Mouse (Mus musculus) splenic B cell, adult 2 months (primary cell): ENCODE results near the gene Pibf1.

ENCODE experiments used
- DNase-seq: peaks from one replicate; pipeline ENCODE4 v3.0.0-alpha.2; 2011; ENCODE audit warnings: low read depth, low spot score
- H3K27me3 ChIP-seq: 2 replicates; pipeline ENCODE4 v1.6.1; 2012; ENCODE audit warnings: mild to moderate bottlenecking, low read length, moderate library complexity, mixed read lengths; ENCODE audit not compliant: control insufficient read depth, poor library complexity, insufficient read depth, severe bottlenecking
- H3K36me3 ChIP-seq: 2 replicates; pipeline ENCODE4 v1.6.1; 2012; ENCODE audit warnings: mild to moderate bottlenecking, low read length, moderate library complexity, mixed read lengths; ENCODE audit not compliant: control insufficient read depth, poor library complexity, insufficient read depth, severe bottlenecking

The Pibf1 gene

GRCm38 (mm10) chr14:99301472-99301871, 202.2 kb downstream of the Pibf1 start:
- Histone ChIP-seq H3K27me3 (no peaks in the 10 kb centered on the region), H3K36me3 (no peaks in the 10 kb centered on the region)
- DNase-seq = no peak
